Mouse (Mus musculus) splenic B cell, adult 2 months (primary cell): ENCODE measurements around the gene Ppp2r5c.

Experiments
- DNase-seq: peaks from one replicate; pipeline ENCODE4 v3.0.0-alpha.2; 2011; ENCODE audit warnings: low read depth, low spot score
- H3K27me3 ChIP-seq: 2 replicates; pipeline ENCODE4 v1.6.1; 2012; ENCODE audit warnings: mild to moderate bottlenecking, low read length, moderate library complexity, mixed read lengths; ENCODE audit not compliant: control insufficient read depth, poor library complexity, insufficient read depth, severe bottlenecking
- H3K36me3 ChIP-seq: 2 replicates; pipeline ENCODE4 v1.6.1; 2012; ENCODE audit warnings: mild to moderate bottlenecking, low read length, moderate library complexity, mixed read lengths; ENCODE audit not compliant: control insufficient read depth, poor library complexity, insufficient read depth, severe bottlenecking

Gene Ppp2r5c

DNA sequence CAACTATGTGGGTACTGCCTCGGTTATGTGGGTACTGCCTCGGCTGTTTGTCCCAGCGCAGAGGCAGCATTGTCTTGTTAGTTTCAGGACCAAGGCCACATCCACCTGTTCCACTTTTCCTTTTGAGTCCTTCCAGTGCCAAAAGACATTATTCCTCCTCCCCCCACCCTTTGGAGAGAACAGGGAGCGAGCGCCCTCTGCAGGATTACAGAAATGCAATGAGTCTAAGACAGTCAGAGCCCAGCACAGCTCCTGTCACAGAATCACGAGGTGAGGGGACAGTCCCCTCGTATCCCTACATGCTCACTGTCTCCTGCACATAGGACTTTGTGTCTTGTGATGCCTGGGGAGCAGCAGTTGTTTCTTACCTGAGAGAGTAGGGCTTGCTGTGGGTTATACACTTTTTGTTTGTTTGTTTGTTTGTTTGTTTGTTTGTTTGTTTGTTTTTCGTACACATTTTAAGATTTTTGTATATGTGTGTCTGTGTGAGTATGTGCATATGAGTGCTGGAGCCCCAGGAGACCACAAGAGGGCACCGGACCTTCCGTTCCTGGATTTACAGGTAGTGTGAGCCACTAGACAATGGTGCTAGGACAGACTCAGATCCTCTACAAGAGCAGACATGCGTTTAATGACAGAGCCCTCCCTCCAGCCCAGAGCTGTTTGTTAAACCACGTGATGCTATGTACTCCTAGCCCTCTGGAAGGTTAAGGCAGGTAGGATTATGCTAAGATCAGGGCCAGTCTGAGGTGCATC is 43.2 kb downstream of the Ppp2r5c start:
- Histone ChIP-seq H3K27me3 (no peaks in the 10 kb centered on the region), H3K36me3 (no peaks in the 10 kb centered on the region)
- DNase-seq, result peak; percentile 25

DNA sequence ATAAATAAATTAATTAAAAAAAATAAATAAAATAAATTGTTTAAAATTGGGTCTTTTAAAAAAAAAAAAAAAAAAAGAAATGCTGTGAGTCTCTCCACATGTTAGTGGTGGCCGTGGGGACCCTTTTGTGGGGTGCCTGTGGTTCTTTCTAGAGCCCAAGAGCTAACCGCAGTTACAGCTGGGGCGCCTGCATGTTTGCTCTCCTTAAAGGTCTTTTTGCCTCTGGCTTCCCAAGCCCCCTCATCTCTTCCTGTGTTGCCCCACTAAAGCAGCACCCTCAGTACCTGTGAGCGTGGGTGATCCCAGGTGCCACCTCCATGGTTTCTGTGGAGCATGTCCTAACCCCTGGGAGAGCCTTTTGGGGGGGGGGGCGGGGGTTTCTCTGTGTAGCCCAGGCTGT is 45.5 kb downstream of the Ppp2r5c start:
- Histone ChIP-seq H3K27me3 (no peaks in the 10 kb centered on the region), H3K36me3 (peaks cover 1% of the 10 kb centered on the region; the same call in 1 of the 2 replicates)
- no peak for DNase-seq

DNA sequence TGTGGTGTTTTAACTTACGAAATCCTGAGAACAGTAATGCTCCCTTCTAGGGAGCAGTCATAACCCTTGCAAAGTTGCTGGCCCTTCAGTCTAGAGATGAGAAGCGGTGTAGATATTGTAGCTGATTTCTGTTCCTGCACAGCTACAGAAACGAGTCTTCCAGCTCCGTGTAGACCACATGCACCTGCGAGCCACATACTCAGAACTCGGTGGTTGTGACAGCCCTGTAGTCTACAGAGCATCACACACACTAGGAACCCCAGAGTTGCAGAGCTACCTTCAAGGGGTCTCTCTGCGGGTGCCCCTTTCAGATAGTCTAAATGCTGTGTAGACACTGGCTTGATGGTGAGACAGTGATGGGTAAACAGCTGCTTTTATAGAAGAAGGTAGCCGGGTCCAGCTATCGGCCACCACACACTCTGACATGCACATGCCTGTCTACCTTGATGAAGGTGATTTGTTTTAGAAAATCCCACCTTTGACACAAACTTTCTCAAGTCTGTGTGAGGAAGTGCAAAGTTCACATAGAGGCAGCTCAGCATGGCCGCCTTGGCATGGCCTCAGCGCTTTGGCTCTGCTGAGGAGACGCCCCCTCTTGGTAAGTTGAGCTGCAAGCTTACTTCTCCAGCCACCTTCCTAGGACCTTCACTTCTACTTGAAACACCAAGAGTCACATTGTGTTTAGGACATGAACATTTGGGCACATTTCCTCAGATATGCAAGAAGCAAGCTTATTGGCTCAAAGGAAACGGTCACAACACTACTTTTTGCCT is 46.9 kb downstream of the Ppp2r5c start:
- DNase-seq, result no peak
- Histone ChIP-seq H3K27me3 (no peaks in the 10 kb centered on the region), H3K36me3 (peaks cover 1% of the 10 kb centered on the region; the same call in 1 of the 2 replicates)

DNA sequence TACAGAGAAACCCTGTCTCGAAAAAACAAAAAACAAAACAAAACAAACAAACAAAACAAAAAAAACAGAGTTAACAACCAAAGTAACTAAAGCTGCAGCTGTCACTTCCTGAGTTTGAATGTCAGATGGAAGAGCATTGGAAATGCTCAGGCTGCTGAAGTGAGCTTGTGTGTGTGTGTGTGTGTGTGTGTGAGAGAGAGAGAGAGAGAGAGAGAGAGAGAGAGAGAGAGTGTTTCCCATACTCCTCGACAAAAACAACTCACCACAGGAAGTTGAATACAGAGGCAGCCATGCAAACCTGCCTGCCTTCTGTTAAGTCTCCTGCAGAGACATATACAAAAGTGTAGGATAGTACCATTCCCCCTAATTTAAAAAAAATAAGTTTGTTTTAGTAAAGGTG is 47.9 kb downstream of the Ppp2r5c start:
- peak; percentile 25 for DNase-seq
- Histone ChIP-seq H3K27me3 (no peaks in the 10 kb centered on the region), H3K36me3 (peaks cover 1% of the 10 kb centered on the region; the same call in 1 of the 2 replicates)

DNA sequence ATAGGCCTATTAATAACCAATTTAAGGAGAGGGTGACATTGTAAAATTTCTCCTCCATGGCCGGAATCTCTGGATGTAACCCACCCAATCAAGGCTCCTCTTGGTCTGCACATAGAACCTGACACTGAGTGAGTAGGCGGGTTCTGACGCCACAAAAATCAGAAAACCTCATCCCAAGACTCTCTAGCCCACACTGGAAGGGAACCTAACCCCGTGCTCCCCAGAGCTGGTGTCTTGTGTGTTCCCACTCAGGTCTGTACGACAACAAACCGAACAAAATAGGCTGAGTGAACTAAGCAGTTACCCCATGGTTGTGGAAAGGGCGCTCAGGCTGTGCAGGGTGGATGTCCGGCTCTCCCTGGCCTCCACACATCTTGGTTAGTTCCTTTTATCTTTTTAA is 48.3 kb downstream of the Ppp2r5c start:
- H3K27me3 ChIP-seq, result no peaks in the 10 kb centered on the region
- peaks cover 1% of the 10 kb centered on the region; the same call in 1 of the 2 replicates for H3K36me3 ChIP-seq
- no peak for DNase-seq

DNA sequence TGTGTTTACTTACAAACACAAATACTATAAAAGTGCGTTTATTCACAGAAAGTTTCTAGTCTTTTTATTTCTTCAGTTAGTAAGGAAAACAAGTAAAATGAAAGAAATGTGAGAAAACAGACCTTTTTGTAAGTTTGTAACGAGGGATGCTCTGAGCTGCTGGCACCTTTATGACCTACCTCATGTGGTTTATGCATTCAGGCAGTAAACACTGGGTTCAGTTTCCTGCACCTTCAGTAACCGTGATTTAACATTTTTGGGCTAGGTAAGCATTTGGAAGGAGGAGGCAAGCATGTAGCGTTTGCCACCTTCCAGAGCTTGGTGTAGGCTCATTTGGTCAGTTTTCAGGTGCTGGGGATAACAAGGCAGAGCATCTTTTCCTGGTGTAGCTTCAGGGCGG is 49.1 kb downstream of the Ppp2r5c start:
- Histone ChIP-seq H3K27me3 (no peaks in the 10 kb centered on the region), H3K36me3 (peaks cover 1% of the 10 kb centered on the region; the same call in 1 of the 2 replicates)
- DNase-seq, result no peak

DNA sequence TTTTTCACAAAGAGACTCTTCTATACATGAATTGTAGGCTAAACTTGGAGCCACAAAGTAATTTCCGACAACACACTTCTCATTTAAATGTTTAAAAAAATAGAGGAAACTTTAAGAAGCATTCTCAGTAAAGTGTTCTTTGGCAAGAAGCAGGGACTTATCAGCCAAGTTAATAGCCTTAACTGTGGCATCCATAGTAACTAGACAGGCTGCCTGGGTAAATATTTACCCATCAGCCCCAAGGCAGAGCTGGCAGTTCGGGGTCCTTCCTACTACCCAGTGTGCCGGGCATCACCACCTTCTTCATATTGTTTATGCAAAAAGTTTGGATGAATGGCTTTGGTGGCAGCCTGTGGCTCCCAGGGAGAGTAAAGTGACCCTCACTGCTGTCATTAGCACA is 50.1 kb downstream of the Ppp2r5c start:
- no peak for DNase-seq
- Histone ChIP-seq H3K27me3 (no peaks in the 10 kb centered on the region), H3K36me3 (peaks cover 1% of the 10 kb centered on the region; the same call in 1 of the 2 replicates)

DNA sequence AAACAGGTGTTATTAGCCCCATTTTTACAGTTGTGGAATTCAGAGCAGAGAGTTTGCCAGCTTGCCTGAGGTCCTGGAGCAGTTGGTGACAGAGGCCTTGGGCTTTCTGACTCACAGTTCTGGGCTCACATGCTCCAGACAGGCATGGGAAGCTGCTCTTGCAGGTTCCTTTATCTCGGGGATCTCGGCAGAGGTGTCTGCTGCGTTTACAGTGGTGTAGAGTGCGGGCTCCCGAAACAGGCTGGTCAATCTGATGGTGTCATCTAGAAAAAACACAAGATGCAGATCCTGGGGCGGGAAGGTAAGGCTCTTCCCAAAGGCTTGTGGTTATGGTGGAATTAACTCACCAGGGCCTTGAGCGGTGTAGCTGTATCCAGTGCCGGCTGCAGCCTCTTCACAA is 50.6 kb downstream of the Ppp2r5c start:
- no peaks in the 10 kb centered on the region for H3K27me3 ChIP-seq
- DNase-seq, result no peak

DNA sequence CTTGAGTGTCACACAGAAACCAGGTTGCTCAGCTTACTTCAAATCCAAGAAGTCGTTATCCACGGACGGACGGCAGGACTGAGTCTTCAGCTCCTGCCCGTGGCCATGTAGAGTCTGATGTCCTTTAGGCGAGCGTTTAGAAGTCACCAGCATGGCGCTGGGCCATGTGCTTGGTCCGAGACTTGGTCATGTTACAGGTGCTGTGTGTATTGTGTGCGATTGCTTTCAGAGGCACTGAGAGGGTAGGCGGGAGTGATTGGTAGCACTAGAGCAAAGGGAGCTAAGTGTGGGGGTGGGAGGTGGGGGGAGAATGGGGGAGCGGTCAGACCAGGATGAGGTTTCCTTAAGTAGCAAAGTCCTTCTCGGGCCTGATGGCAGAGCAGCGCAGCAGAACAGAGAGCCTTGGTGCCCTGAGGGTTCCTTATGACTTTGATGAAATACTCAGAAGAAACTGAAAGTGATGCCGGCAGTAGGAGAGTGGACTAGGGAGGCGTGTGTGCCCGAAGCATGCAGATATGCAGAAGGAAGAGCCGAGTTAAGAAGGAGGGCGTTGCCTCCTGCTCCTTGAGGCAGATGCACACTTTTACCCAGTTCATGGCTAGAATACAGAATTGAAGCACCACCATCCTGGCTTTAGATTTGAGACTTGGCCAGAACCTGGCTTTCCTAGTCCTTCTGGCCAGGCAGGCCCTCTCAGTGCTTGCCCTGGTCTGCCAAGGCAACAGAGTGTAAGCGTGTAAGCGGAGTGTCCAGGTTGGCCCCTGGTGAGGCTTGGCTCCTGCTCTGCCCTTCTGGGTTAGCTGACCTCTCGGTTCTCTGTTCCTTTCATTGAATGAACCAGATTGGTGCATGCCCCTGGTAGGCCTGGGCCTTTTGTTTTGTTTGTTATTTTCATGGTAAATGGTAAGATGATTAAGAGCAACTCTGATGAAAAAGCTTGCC is 51.6 kb downstream of the Ppp2r5c start:
- H3K36me3 ChIP-seq, result peaks cover 1% of the 10 kb centered on the region; the same call in 1 of the 2 replicates
- peak; percentile 61 for DNase-seq

More for the DNA sequence above, 50.6 kb downstream of the Ppp2r5c start:
- H3K36me3 ChIP-seq, result peaks cover 1% of the 10 kb centered on the region; the same call in 1 of the 2 replicates

DNA sequence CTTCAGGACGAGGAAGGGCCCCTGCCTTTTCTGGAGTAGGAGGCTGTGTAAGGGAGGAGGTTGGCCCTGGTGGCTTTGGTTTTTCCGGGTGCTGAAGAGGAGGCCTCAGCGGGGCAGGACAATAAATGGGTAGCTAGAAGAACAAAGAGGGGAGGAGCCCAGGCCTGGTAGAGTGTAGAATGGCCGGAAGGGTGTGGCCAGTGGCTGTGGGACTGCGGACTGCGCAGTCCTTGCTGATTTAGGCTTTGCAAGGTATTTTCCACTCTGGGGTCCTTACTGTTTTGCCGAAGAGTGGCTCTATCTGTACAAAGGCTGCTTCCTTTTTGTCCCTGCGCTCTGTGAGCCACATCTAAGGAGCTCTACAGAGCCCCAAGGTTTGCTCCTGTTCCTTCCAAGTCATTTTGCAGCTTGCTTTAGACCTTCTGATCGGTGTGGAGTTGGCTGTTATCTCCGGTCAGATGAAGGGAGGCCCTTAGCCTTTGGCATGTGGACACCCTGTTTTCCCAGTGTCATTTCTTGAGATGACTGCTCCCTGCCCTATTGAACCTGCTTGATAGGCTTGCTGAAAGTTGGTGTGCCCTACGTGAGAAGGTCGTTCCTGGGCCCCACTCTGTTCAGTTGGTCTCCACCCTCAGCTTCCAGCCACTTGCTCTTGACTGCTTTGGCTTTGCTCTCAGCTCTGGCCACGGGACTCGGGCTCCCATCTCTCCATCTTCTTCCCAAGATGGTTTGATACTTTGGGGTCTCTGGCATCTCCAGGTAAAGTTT is 52.5 kb downstream of the Ppp2r5c start:
- H3K27me3 ChIP-seq, result no peaks in the 10 kb centered on the region
- peak; percentile 62 for DNase-seq
- H3K36me3 ChIP-seq, result peaks cover 1% of the 10 kb centered on the region; the same call in 1 of the 2 replicates

More for the DNA sequence above, 51.6 kb downstream of the Ppp2r5c start:
- H3K27me3 ChIP-seq, result no peaks in the 10 kb centered on the region

DNA sequence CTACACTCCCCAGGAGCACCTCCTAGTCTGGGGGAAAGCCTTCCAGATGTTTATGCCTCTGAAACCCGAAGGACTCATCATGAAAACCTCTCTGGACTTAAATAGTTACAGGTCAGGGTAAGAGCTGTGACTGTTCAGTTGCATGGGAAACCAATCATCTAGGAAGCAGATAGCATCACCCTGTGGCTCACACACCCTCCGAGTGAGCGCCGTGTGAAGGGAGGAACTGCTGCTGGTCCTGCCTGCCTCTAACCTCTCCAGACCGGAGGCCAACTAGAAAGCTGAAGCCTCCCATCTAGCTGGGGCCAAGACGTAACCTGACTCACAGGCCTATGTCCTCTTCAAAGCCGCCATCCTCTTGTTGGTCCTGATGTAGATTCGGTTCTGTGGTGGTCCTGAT is 53.2 kb downstream of the Ppp2r5c start:
- Histone ChIP-seq H3K27me3 (no peaks in the 10 kb centered on the region), H3K36me3 (peaks cover 1% of the 10 kb centered on the region; the same call in 1 of the 2 replicates)
- DNase-seq, result no peak

DNA sequence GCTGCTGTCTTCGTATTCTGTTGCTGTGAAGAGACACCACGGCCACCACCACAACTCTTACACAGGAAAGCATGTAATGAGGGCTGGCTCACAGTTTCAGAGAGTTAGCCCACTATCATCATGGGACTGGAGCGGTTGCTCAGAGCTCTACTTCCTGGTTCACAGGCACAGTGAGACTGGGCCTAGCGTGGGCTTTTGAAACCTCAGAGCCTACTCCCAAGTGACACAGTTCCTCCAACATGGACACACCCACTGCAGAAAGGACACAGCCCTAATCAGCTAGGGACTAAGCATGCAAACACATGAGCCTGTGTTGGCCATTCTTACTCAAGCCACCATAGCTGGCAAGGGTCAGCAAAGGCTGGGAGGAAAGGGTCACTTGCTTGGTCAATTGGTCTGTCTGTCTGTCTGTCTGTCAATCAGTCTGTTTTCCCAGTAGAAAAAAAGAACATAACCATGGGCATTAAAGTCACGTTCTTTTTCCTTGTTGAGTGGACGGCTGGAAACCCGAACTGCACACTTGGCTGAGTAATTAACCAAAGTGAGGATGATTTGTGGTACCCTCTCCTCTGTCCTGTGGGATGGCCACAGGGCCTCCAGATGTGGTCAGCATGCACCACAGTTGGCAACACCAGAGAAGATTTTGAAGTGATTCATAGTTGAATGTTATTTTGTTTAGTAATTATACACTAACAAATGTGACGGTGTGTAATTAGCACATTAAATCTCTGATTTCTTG is 56.7 kb downstream of the Ppp2r5c start:
- peak; percentile 78 for DNase-seq

DNA sequence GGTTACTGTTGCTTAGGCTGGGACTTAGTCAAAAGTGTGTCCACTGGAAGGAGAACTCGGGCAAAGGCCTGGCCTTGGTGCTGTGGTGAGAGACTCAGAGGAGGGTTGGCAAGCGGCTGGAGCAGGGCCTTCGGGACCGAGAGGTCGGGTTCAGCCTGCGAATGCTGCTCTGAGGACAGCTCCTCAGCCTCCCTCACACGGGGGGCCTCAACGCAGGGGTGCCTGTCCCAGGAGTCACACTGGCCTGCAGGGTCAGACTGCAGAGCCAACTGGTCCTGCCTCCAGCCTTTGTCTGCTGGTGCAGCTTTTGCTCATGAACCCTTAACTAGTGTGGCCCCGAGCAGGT is 57.2 kb downstream of the Ppp2r5c start:
- no peak for DNase-seq
- Histone ChIP-seq H3K36me3 (no peaks in the 10 kb centered on the region), H3K27me3 (no peaks in the 10 kb centered on the region)

More for the DNA sequence above, 56.7 kb downstream of the Ppp2r5c start:
- Histone ChIP-seq H3K36me3 (no peaks in the 10 kb centered on the region), H3K27me3 (no peaks in the 10 kb centered on the region)
